Mouse (Mus musculus) heart, postnatal 0 days (tissue): ENCODE results near the gene Zfp609. TPM values are rescaled to one million over a fixed set of nuclear protein-coding genes. Genes with fewer than 3 reads are reported as not detected.

ENCODE experiments used
- ATAC-seq: fragments of 200-750 bp; cut with Nextera tagmentation; 2 replicates; pipeline ENCODE4 v1.8.0; 2017; ENCODE audit warnings: low read depth, moderate number of reproducible peaks, moderate library complexity; ENCODE audit not compliant: insufficient read depth
- DNase-seq: peaks from one replicate; pipeline ENCODE4 v3.0.0-alpha.2; 2016; ENCODE audit warnings: low spot score
- H3K27ac ChIP-seq: fragments of 300-500 bp; sonication (generic); 2 replicates; pipeline ENCODE4 v1.5.1; 2014; ENCODE audit warnings: low read depth, mild to moderate bottlenecking
- H3K27me3 ChIP-seq: fragments of 300-500 bp; sonication (generic); 2 replicates; pipeline ENCODE4 v1.6.1; 2014; ENCODE audit warnings: low read length, mixed read lengths; ENCODE audit not compliant: control insufficient read depth, insufficient read depth
- H3K36me3 ChIP-seq: fragments of 300-500 bp; sonication (generic); replicated peaks from 2 replicates; pipeline ENCODE4 v1.6.1; 2014; ENCODE audit warnings: low read length, mixed read lengths; ENCODE audit not compliant: control insufficient read depth, insufficient read depth
- H3K4me1 ChIP-seq: fragments of 300-500 bp; sonication (generic); 2 replicates; pipeline ENCODE4 v1.6.1; 2014; ENCODE audit warnings: antibody characterized with exemption; ENCODE audit not compliant: control insufficient read depth, insufficient read depth
- H3K4me2 ChIP-seq: fragments of 300-500 bp; sonication (generic); 2 replicates; pipeline ENCODE4 v1.6.1; 2014; ENCODE audit warnings: low read depth, mild to moderate bottlenecking, low read length, moderate library complexity
- H3K4me3 ChIP-seq: fragments of 300-500 bp; sonication (generic); 2 replicates; pipeline ENCODE4 v1.5.1; 2014; ENCODE audit warnings: low read depth, low read length
- H3K9ac ChIP-seq: fragments of 300-500 bp; sonication (generic); replicated peaks from 2 replicates; pipeline ENCODE4 v1.6.1; 2014; ENCODE audit warnings: low read depth, low read length, mixed read lengths
- H3K9me3 ChIP-seq: fragments of 300-500 bp; sonication (generic); replicated peaks from 2 replicates; pipeline ENCODE4 v1.6.1; 2016; ENCODE audit warnings: low read length; ENCODE audit not compliant: control insufficient read depth
- CTCF ChIP-seq: IDR thresholded peaks from 2 replicates; pipeline ENCODE4 v1.5.1; 2016; ENCODE audit warnings: antibody characterized with exemption, control low read depth, low read depth
- EP300 ChIP-seq: IDR thresholded peaks from 2 replicates; pipeline ENCODE4 v1.6.1; 2016; ENCODE audit warnings: antibody characterized with exemption, low read depth
- WGBS: fragments of 180-500 bp; shearing (Covaris S2); extraction: QIAGEN DNeasy Blood & Tissue Kit; methylation state at CpG from one replicate; pipeline ENCODE4 v1.1.7; 2014; 5-methylcytosine and 5-hydroxymethylcytosine counted together
- polyA plus RNA-seq: library from polyadenylated mRNA; unstranded; fragments of >200 nt; fragmentation: Nextera tagmentation; extraction: Ambion mirVana; gene quantifications from 2 replicates; pipeline ENCODE4 v1.2.1, GENCODE M21; 2015
- total RNA-seq: library from RNA; depleted of rRNA; stranded (reverse); fragments of >200 nt; gene quantifications from 2 replicates; pipeline ENCODE4 v1.2.3, GENCODE M21; 2014; ENCODE audit warnings: low replicate concordance

The Zfp609 gene
- total and polyA plus RNA-seq, 2 experiments from 2014 or later = 2.9 to 7.6 TPM

DNA sequence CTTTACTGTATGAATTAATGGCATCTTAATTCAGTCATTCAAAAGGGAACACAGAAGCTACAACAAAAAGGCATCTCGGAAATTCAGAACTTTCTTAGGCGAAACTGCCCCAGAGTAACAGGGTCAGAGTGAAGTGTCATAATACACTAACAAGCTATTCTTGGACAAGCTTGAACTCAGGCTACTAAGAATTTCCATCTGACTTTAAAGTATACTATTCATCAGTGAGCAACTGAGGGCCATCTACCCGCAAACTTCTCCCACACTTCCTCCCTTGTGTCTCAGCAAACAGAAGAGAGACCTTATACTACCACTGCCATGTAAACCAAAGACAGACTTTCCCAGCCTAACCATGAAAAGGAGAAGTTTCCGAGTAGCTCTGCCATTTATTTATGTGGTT, 3.8 kb upstream of the Zfp609 start:
- Histone ChIP-seq H3K4me1 (peaks cover 25% of the 10 kb centered on the region), H3K9ac (no peak overlapping the region), H3K36me3 (0 out of 2 replicates have a peak, but pooled peaks cover 3% of the 10 kb centered on the region), H3K27me3 (no peaks in the 10 kb centered on the region), H3K4me3 (no peak overlapping the region), H3K27ac (no peak overlapping the region), H3K4me2 (no peak overlapping the region), H3K9me3 (no peaks in the 10 kb centered on the region)
- 64% methylated on average over 4 of the region's 4 CpGs for WGBS
- DNase-seq (no peak), ATAC-seq (no peak)
- TF ChIP-seq EP300 (no peak), CTCF (no peak)

DNA sequence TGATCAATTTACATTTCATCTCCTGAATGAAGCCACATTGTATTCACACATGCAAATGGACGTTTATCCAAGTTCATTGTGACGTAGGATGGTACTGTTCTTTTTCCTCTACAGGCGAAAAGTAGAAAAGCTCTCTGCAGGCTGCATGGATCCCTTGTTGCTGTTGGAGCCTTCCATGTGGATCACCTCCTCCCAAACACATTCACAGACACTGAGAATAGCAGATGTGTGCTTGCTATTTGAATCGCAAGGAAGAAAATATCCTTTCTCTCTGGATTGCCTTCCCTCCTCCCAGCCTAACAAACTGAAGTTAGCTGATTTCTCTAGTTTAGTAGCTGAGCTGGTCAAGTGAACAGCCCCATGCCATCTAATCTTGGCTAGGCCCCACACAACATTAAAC, 2.9 kb upstream of the Zfp609 start:
- no peak overlapping the region for H3K27ac ChIP-seq
- 0 out of 2 replicates have a peak, but pooled peaks cover 3% of the 10 kb centered on the region for H3K36me3 ChIP-seq
- ATAC-seq = no peak
- no peak overlapping the region for H3K9ac ChIP-seq
- H3K4me2 ChIP-seq = no peak overlapping the region
- 84% methylated on average over 4 of the region's 4 CpGs for WGBS
- H3K9me3 ChIP-seq = no peaks in the 10 kb centered on the region
- TF ChIP-seq EP300 (no peak), CTCF (no peak)
- no peak overlapping the region for H3K4me3 ChIP-seq
- no peaks in the 10 kb centered on the region for H3K27me3 ChIP-seq
- DNase-seq = no peak
- H3K4me1 ChIP-seq = peaks cover 34% of the 10 kb centered on the region

DNA sequence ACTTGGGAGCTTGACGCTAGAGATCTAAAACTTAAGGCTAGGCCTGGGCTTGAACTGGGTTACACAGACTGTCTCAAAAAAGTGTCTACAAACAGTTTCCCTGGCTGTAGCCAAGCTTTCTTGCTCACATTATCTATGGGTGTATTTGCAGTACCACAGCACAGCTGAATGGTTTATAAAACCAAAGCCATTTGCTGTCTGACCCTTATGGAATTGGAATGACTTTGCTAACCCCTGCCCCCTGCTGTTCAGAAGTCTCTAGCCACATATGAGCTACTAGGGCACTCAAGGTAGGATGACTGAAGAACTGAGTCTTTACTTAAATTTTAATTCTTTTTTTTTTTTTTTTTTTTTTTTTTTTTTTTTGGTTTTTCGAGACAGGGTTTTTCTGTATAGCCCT, 2.0 kb upstream of the Zfp609 start:
- Histone ChIP-seq H3K27ac (no peak overlapping the region), H3K4me3 (no peak overlapping the region), H3K36me3 (0 out of 2 replicates have a peak, but pooled peaks cover 3% of the 10 kb centered on the region), H3K9ac (no peak overlapping the region), H3K4me1 (peaks cover 37% of the 10 kb centered on the region), H3K4me2 (no peak overlapping the region), H3K27me3 (no peaks in the 10 kb centered on the region), H3K9me3 (no peaks in the 10 kb centered on the region)
- DNase-seq (peak; percentile 67), ATAC-seq (peak; percentile 30; the same call in 1 of the 2 replicates)
- TF ChIP-seq CTCF (peak; percentile 73), EP300 (no peak)
- 79% methylated on average over 1 of the region's 2 CpGs for WGBS

DNA sequence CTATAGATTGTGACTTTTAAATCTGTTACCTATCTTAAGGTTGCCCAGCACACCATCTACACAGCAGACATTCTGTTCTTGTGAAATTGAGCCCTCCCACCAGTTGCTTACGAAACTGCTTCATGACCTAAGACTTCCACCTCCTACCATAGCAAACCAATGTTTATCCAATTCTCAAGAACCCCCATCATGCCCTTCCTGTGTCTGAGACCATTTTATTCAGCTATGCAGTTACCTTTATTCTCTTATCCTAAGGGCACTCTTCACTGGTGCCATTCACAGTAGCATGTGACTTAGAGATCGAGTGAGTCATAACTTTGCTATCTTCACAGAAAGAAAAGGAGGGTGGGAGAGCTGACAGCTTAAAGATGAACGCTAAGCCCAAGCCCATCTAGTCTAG, 1.1 kb upstream of the Zfp609 start:
- peaks cover 46% of the 10 kb centered on the region for H3K4me1 ChIP-seq

DNA sequence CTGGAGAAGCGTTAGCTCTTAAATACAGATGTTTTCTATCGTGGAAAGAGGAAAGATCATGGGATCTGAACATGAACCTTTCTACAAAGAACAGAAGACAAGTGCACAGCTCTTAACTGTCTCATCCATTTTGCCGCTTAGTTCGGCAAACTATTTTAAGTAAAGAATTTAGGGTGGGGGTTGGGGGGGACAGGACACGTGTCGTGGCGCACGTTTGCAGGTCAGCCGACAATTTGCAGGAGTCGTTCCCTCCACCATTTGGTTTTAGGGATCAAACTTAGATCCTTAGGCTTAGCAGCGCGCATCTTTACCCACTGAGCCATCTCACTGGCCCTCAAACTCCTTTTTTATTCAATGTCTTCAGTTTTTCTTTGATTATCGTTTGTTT, 646 bp upstream of the Zfp609 start:
- peak overlapping the region; percentile 80 for H3K4me2 ChIP-seq
- no peaks in the 10 kb centered on the region for H3K27me3 ChIP-seq
- H3K36me3 ChIP-seq = 0 out of 2 replicates have a peak, but pooled peaks cover under 1% of the 10 kb centered on the region
- peak; percentile 39 for DNase-seq
- peaks cover 49% of the 10 kb centered on the region for H3K4me1 ChIP-seq
- TF ChIP-seq CTCF = no peak
- TF ChIP-seq EP300 = no peak; the same call in 1 of the 2 replicates
- H3K4me3 ChIP-seq = peak overlapping the region; percentile 89
- peak overlapping the region; percentile 99 for H3K27ac ChIP-seq
- H3K9ac ChIP-seq = peak overlapping the region; percentile 96
- H3K9me3 ChIP-seq = no peaks in the 10 kb centered on the region
- under 1% methylated on average over 13 of the region's 13 CpGs for WGBS
- ATAC-seq = no peak

More for the DNA sequence above, 1.1 kb upstream of the Zfp609 start:
- Histone ChIP-seq H3K27me3 (no peaks in the 10 kb centered on the region), H3K9ac (peak overlapping the region; percentile 96; the same call in 1 of the 2 replicates), H3K4me3 (peak overlapping the region; percentile 89), H3K27ac (peak overlapping the region; percentile 99), H3K4me2 (peak overlapping the region; percentile 80), H3K36me3 (0 out of 2 replicates have a peak, but pooled peaks cover 3% of the 10 kb centered on the region), H3K9me3 (no peaks in the 10 kb centered on the region)
- no peak for DNase-seq
- ATAC-seq = no peak
- no peak for TF ChIP-seq CTCF
- TF ChIP-seq EP300 = no peak
- WGBS = 14% methylated on average over 3 of the region's 3 CpGs
